Mouse (Mus musculus) bone marrow, adult 2 months (tissue): Measurements from ENCODE around the gene Prkaca. TPM values are rescaled to one million over a fixed set of nuclear protein-coding genes. Genes with fewer than 3 reads are reported as not detected.

Experiments
- H3K27ac ChIP-seq: fragments of 200-500 bp; 2 replicates; pipeline ENCODE4 v1.5.1; 2012; ENCODE audit warnings: low read depth, mild to moderate bottlenecking, control low read depth, inconsistent platforms, low read length; ENCODE audit not compliant: control insufficient read depth, poor library complexity, insufficient read depth
- H3K4me1 ChIP-seq: fragments of 200-500 bp; 2 replicates; pipeline ENCODE4 v1.6.1; 2011; ENCODE audit warnings: low read length; ENCODE audit not compliant: control insufficient read depth, insufficient read depth
- H3K4me3 ChIP-seq: fragments of 200-500 bp; replicated peaks from 2 replicates; pipeline ENCODE3; 2011; ENCODE audit warnings: mild to moderate bottlenecking, low read depth, low read length, control low read depth; ENCODE audit not compliant: control insufficient read depth
- CTCF ChIP-seq: fragments of 200-500 bp; IDR thresholded peaks from 2 replicates; pipeline ENCODE4 v1.5.1; 2011; ENCODE audit warnings: low read length, control low read depth; ENCODE audit not compliant: control insufficient read depth, insufficient read depth
- POLR2A ChIP-seq: fragments of 200-500 bp; IDR thresholded peaks from 2 replicates; pipeline ENCODE4 v1.6.1; 2011; ENCODE audit warnings: low read depth, mild to moderate bottlenecking, control low read depth, low read length, borderline replicate concordance; ENCODE audit not compliant: control insufficient read depth
- WGBS: fragments of 180-500 bp; shearing (Covaris S2); methylation state at CpG from one replicate; pipeline ENCODE4 v1.1.7; 2018; 5-methylcytosine and 5-hydroxymethylcytosine counted together
- polyA plus RNA-seq: library from polyadenylated mRNA; stranded (reverse); fragments of >200 nt; gene quantifications from 2 replicates; pipeline ENCODE4 v1.2.4, GENCODE M21; 2011; ENCODE audit warnings: low replicate concordance; ENCODE audit not compliant: missing spikeins, insufficient read depth, insufficient read length

Prkaca gene
- polyA plus RNA-seq, 1 experiment, result 18.2 TPM

DNA sequence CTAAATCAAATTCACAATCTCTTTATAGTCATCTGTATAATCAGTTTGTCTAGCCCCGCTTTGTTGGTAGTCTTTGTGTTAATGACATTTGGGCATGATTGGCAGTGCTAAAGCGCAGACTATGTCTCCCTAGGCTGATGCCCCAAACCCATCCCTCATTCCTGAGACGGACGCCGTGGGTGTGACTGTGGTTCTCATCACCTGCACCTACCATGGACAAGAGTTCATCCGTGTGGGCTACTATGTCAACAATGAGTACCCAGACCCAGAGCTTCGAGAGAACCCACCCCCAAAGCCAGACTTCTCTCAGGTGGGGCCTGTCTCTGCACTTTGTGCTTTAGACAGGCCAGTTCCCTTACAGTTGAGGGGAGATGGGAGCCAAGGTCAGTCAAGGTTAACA, 5.1 kb upstream of the Prkaca start:
- 96% methylated on average over 7 of the region's 7 CpGs for WGBS

GRCm38 (mm10) chr8:83971121-83971520, 1.7 kb upstream of the Prkaca start:
- TF ChIP-seq POLR2A, result no peak
- no peak overlapping the region for H3K4me3 ChIP-seq
- no peak overlapping the region for H3K27ac ChIP-seq
- H3K4me1 ChIP-seq, result no peaks in the 10 kb centered on the region; the same call in 1 of the 2 replicates
- WGBS, result 93% methylated on average over 4 of the region's 4 CpGs

More for the DNA sequence above, 5.1 kb upstream of the Prkaca start:
- TF ChIP-seq POLR2A, result no peak
- no peak for TF ChIP-seq CTCF
- Histone ChIP-seq H3K27ac (no peak overlapping the region), H3K4me3 (no peak overlapping the region), H3K4me1 (no peaks in the 10 kb centered on the region; the same call in 1 of the 2 replicates)

GRCm38 (mm10) chr8:83971661-83972060, 1.1 kb upstream of the Prkaca start:
- Histone ChIP-seq H3K4me1 (no peaks in the 10 kb centered on the region; the same call in 1 of the 2 replicates), H3K4me3 (no peak overlapping the region), H3K27ac (no peak overlapping the region)
- 86% methylated on average over 6 of the region's 6 CpGs for WGBS
- TF ChIP-seq CTCF (no peak), POLR2A (no peak)

DNA sequence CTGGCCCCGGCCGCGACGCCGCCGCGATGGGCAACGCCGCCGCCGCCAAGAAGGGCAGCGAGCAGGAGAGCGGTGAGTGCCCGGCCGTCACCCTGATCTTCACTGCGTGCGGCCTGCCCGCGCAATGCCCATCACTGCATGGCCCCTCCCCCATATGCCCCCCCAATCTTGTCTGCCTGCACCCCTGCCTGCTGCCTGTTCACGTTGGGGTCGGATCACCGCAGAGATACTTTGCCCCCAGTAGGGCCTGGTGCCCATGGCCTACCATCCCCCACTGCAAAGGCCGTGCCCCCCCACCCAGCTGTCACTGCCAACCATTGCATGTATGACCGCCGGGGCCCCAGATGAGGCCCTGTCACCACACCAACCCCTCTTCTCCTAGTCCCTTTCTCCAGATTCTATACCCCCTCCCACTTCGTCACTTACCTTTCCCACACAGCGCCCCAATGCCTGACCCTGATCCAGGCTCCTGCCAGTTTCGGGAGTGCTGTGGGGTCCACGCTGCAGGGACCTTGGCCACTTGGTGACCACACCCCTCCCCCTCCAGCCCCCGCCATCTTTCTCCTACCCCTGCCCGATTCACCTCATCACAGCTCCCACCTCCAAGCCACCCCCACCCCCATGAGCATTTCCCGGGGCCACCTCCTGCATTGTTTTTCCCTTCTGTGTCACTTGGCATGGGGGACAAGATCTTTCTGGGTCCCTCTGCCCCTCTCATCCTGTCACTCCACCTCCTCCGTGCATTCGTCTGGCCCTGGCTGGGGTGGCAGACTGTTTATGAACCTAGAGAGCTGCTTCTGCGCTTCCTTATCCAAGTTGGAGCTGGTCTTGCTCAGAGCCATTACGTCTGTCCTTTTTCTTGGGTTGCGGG, 603 bp downstream of the Prkaca start:
- peak overlapping the region; percentile 68 for H3K4me3 ChIP-seq
- no peaks in the 10 kb centered on the region; the same call in none of the 2 replicates for H3K4me1 ChIP-seq
- H3K27ac ChIP-seq, result peak overlapping the region; percentile 60; the same call in 1 of the 2 replicates
- TF ChIP-seq POLR2A (no peak), CTCF (no peak)
- WGBS, result 10% methylated on average over 37 of the region's 37 CpGs

- H3K4me3 ChIP-seq, result no peak overlapping the region
- 85% methylated on average over 4 of the region's 4 CpGs for WGBS
- TF ChIP-seq CTCF (no peak), POLR2A (no peak)
- H3K4me1 ChIP-seq, result no peaks in the 10 kb centered on the region; the same call in none of the 2 replicates
- no peak overlapping the region for H3K27ac ChIP-seq
Observed at GRCm38 (mm10) chr8:83974521-83974920, 1.7 kb downstream of the Prkaca start.

- H3K4me3 ChIP-seq, result no peak overlapping the region
- no peak overlapping the region for H3K27ac ChIP-seq
- WGBS, result 59% methylated on average over 4 of the region's 4 CpGs
- TF ChIP-seq POLR2A, result no peak
- peak; percentile 68 for TF ChIP-seq CTCF
- no peaks in the 10 kb centered on the region; the same call in none of the 2 replicates for H3K4me1 ChIP-seq
Observed at GRCm38 (mm10) chr8:83976101-83976630, 3.4 kb downstream of the Prkaca start.

DNA sequence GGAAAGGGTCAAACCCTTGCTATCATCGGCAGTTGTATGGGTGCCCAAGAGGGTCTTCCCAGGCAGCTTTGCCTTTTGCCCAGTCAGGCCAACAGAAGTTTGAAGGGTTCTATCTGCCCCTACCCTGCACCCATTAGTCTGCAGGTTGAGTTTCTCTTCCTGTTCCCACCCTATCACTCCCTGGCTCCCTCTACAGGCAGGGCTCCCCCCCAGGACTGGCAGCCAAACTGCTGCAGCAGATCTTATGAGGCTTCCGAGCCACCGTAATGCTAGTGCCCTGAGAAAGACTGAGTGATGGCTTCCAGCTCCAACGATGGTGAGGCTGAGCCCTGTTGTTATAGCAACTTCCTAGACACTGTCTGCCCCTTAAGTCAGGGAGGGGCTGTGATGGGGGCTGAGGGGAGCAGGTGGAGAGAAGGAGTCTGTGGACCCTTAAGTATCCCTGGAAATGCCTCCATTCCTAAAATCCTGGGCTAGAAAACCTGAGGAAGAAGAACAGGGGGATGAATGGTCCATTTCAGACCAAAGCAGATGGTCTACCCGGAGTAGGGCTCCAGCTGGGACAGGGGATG, 4.1 kb downstream of the Prkaca start:
- Histone ChIP-seq H3K4me3 (no peak overlapping the region), H3K27ac (no peak overlapping the region), H3K4me1 (no peaks in the 10 kb centered on the region; the same call in none of the 2 replicates)
- WGBS, result 84% methylated on average over 5 of the region's 5 CpGs
- TF ChIP-seq POLR2A (no peak), CTCF (no peak)

GRCm38 (mm10) chr8:83977646-83978045, 4.9 kb downstream of the Prkaca start:
- H3K4me1 ChIP-seq, result no peaks in the 10 kb centered on the region; the same call in none of the 2 replicates
- no peak overlapping the region; the same call in 1 of the 2 replicates for H3K27ac ChIP-seq

More at GRCm38 (mm10) chr8:83977646-83978045, 4.9 kb downstream of the Prkaca start:
- WGBS, result 38% methylated on average over 6 of the region's 6 CpGs
- H3K4me3 ChIP-seq, result no peak overlapping the region
- TF ChIP-seq CTCF (no peak), POLR2A (no peak)
